Mouse (Mus musculus) CH12.LX (cell line): Measurements from ENCODE around the gene Zmat5. TPM values are rescaled to one million over a fixed set of nuclear protein-coding genes. Genes with fewer than 3 reads are reported as not detected.

ENCODE experiments used
- DNase-seq: peaks from one replicate; pipeline ENCODE4 v3.0.0-alpha.2; 2013; ENCODE audit errors: extremely low read depth
- H3K27ac ChIP-seq: 2 replicates; pipeline ENCODE4 v1.5.1; 2012; ENCODE audit warnings: low read depth, mild to moderate bottlenecking, control low read depth, moderate library complexity; ENCODE audit not compliant: insufficient read depth
- H3K27me3 ChIP-seq: replicated peaks from 2 replicates; pipeline ENCODE3; 2012; ENCODE audit warnings: inconsistent platforms
- H3K36me3 ChIP-seq, 2 experiments: replicated peaks in 1 of 2; 2 replicates each; pipeline versions ENCODE3 to v1.6.1; 2012; ENCODE audit warnings: inconsistent platforms in 1 of 2, low read length in 1 of 2, mild to moderate bottlenecking in 1 of 2, mixed read lengths in 1 of 2, moderate library complexity in 1 of 2; ENCODE audit not compliant: control insufficient read depth in 1 of 2, insufficient read depth in 1 of 2
- H3K4me1 ChIP-seq, 2 experiments: 2 replicates each; pipeline ENCODE4 v1.6.1; 2012; ENCODE audit warnings: inconsistent platforms in 1 of 2, moderate library complexity in 1 of 2; ENCODE audit not compliant: insufficient read depth in 2 of 2, control insufficient read depth in 1 of 2
- H3K4me2 ChIP-seq: 2 replicates; pipeline ENCODE4 v1.6.1; 2012; ENCODE audit warnings: low read depth, mild to moderate bottlenecking, control low read depth; ENCODE audit not compliant: poor library complexity, insufficient read depth, severe bottlenecking
- H3K4me3 ChIP-seq, 3 experiments: fragments of 150-350 bp in 1 of 3; sonication (generic) in 1 of 3; replicated peaks in 1 of 3; 2 replicates each; pipeline versions ENCODE3 to v1.5.1; 2011 to 2012; ENCODE audit warnings: low read depth in 2 of 3, low read length in 2 of 3, mild to moderate bottlenecking in 2 of 3, moderate library complexity in 2 of 3, control low read depth in 1 of 3, improper control_type of control experiment in 1 of 3, inconsistent platforms in 1 of 3, mixed read lengths in 1 of 3; ENCODE audit not compliant: poor library complexity in 1 of 3
- H3K79me2 ChIP-seq: replicated peaks from 2 replicates; pipeline ENCODE4 v1.6.1; 2012; ENCODE audit warnings: mild to moderate bottlenecking, moderate library complexity; ENCODE audit not compliant: control insufficient read depth, poor library complexity, insufficient read depth, severe bottlenecking; ENCODE audit errors: extremely low read depth
- H3K9ac ChIP-seq: 2 replicates; pipeline ENCODE4 v1.6.1; 2012; ENCODE audit warnings: low read depth, mild to moderate bottlenecking, control low read depth, moderate library complexity; ENCODE audit not compliant: insufficient read depth
- H3K9me3 ChIP-seq: replicated peaks from 2 replicates; pipeline ENCODE3; 2012; ENCODE audit warnings: low read length, inconsistent platforms, mixed read lengths
- ETS1 ChIP-seq: conservative IDR thresholded peaks from 2 replicates; pipeline ENCODE4 v1.6.1; 2012; ENCODE audit warnings: low read depth, mild to moderate bottlenecking, inconsistent platforms, low read length, improper control_type of control experiment, moderate library complexity
- IRF4 ChIP-seq: IDR thresholded peaks from 2 replicates; pipeline ENCODE4 v1.6.1; 2014; ENCODE audit warnings: low read depth, mild to moderate bottlenecking, inconsistent platforms, low read length, improper control_type of control experiment
- JUN ChIP-seq: IDR thresholded peaks from 2 replicates; pipeline ENCODE4 v1.6.1; 2011; ENCODE audit warnings: low read depth, mild to moderate bottlenecking, low read length, improper control_type of control experiment, moderate library complexity; ENCODE audit not compliant: insufficient read depth
- MAFK ChIP-seq: IDR thresholded peaks from 2 replicates; pipeline ENCODE4 v1.6.1; 2011; ENCODE audit warnings: low read length, improper control_type of control experiment; ENCODE audit not compliant: insufficient replicate concordance
- MAX ChIP-seq: IDR thresholded peaks from 2 replicates; pipeline ENCODE4 v1.6.1; 2011; ENCODE audit warnings: low read length, improper control_type of control experiment
- MAZ ChIP-seq: IDR thresholded peaks from 2 replicates; pipeline ENCODE4 v1.6.1; 2012; ENCODE audit warnings: low read depth, mild to moderate bottlenecking, inconsistent platforms, low read length, improper control_type of control experiment, moderate library complexity
- MXI1 ChIP-seq: IDR thresholded peaks from 2 replicates; pipeline ENCODE4 v1.6.1; 2011; ENCODE audit warnings: mild to moderate bottlenecking, low read depth, low read length, improper control_type of control experiment
- NELFE ChIP-seq: IDR thresholded peaks from 2 replicates; pipeline ENCODE4 v1.6.1; 2011; ENCODE audit warnings: low read depth, low read length, improper control_type of control experiment
- POLR2AphosphoS2 ChIP-seq: IDR thresholded peaks from 2 replicates; pipeline ENCODE4 v1.6.1; 2011; ENCODE audit warnings: low read depth, low read length, improper control_type of control experiment
- RAD21 ChIP-seq: IDR thresholded peaks from 2 replicates; pipeline ENCODE4 v1.6.1; 2011; ENCODE audit warnings: low read depth, mild to moderate bottlenecking, low read length, improper control_type of control experiment, moderate library complexity
- SIN3A ChIP-seq: IDR thresholded peaks from 2 replicates; pipeline ENCODE4 v1.6.1; 2012; ENCODE audit warnings: low read length, improper control_type of control experiment, inconsistent platforms
- TBP ChIP-seq: conservative IDR thresholded peaks from 2 replicates; pipeline ENCODE4 v1.6.1; 2011; ENCODE audit warnings: low read depth, low read length, improper control_type of control experiment
- TCF12 ChIP-seq: IDR thresholded peaks from 2 replicates; pipeline ENCODE4 v1.6.1; 2014; ENCODE audit warnings: low read depth, mild to moderate bottlenecking, inconsistent platforms, low read length, improper control_type of control experiment
- UBTF ChIP-seq: IDR thresholded peaks from 2 replicates; pipeline ENCODE4 v1.6.1; 2012; ENCODE audit warnings: low read depth, mild to moderate bottlenecking, inconsistent platforms, low read length, improper control_type of control experiment, moderate library complexity
- USF2 ChIP-seq: conservative IDR thresholded peaks from 2 replicates; pipeline ENCODE4 v1.6.1; 2011; ENCODE audit warnings: low read depth, low read length, improper control_type of control experiment
- ZC3H11A ChIP-seq: IDR thresholded peaks from 2 replicates; pipeline ENCODE4 v1.6.1; 2012; ENCODE audit warnings: low read depth, mild to moderate bottlenecking, inconsistent platforms, low read length, improper control_type of control experiment
- ZMIZ1 ChIP-seq: IDR thresholded peaks from 2 replicates; pipeline ENCODE4 v1.6.1; 2012; ENCODE audit warnings: low read depth, mild to moderate bottlenecking, inconsistent platforms, low read length, improper control_type of control experiment
- ZNF384 ChIP-seq: IDR thresholded peaks from 2 replicates; pipeline ENCODE4 v1.6.1; 2012; ENCODE audit warnings: low read depth, low read length, improper control_type of control experiment, inconsistent platforms
- dilution Hi-C: fragments of 300-500 bp; cut with MboI; formaldehyde crosslinking; loops from 2 replicates; pipeline ENCODE4 v1.14.3; 2020; ENCODE audit warnings: low sequenced_read_pairs; ENCODE audit not compliant: extremely low pct_unique_long_range_greater_than_20kb, extremely low pct_ligation_motif_present
- in situ Hi-C: fragments of 300-500 bp; cut with MboI; formaldehyde crosslinking; loops from 3 replicates; pipeline ENCODE4 v1.14.3; 2019; ENCODE audit warnings: low sequenced_read_pairs, low pct_ligation_motif_present, low pct_unique_long_range_greater_than_20kb, mixed read lengths
- polyA plus RNA-seq: library from polyadenylated mRNA; unstranded; fragments of >175 nt; gene quantifications from 2 replicates; pipeline ENCODE4 v1.2.1, GENCODE M21; 2012; ENCODE audit warnings: low read depth; ENCODE audit not compliant: insufficient read length
- total RNA-seq, 2 experiments: library from RNA; depleted of rRNA; stranded (reverse); fragments of 300-350 nt in 1 of 2; fragments of >200 nt in 1 of 2; gene quantifications; 2 replicates each; pipeline ENCODE4 v1.2.3; 2012 to 2014

Zmat5 gene
- total and polyA plus RNA-seq, 3 experiments: 35.9 to 75.2 (median 51.4) TPM

DNA sequence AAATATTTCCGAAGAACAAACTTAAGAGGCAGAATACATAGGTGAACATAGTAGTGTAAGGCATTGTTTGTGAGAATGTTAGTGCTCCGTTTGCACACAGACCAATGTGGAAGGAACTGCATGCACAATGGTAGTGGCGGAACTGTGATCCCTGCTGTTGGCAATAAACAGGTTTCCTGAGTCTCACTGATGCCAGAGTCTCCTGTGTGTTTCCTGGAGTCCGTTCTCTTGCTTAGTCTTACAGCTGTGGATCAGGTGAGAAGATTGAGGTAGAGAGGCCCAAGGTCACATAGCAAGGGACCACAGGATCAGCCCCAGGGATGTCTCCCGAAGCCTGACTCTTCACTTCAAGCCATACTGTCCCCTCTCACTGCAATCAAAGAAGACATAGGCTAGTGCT lies 19.0 kb upstream of the Zmat5 start:
- in situ Hi-C loops: no loop called here
- no peaks in the 10 kb centered on the region for H3K9me3 ChIP-seq
- no peak for DNase-seq
- no peak overlapping the region for H3K4me2 ChIP-seq
- no peak overlapping the region for H3K9ac ChIP-seq
- no peaks in the 10 kb centered on the region for H3K27me3 ChIP-seq
- peaks cover 23 to 50% of the 10 kb centered on the region in 2 experiments for H3K36me3 ChIP-seq
- dilution Hi-C loops: no loop called here
- H3K79me2 ChIP-seq: no peaks in the 10 kb centered on the region
- no peak for TF ChIP-seq MXI1
- no peak for TF ChIP-seq ZMIZ1
- no peak for TF ChIP-seq NELFE
- no peak for TF ChIP-seq ZNF384
- TF ChIP-seq MAZ: no peak
- TF ChIP-seq SIN3A: no peak
- no peak for TF ChIP-seq POLR2AphosphoS2
- TF ChIP-seq ZC3H11A: no peak
- no peak for TF ChIP-seq IRF4
- no peak for TF ChIP-seq UBTF
- TF ChIP-seq ETS1: no peak
- TF ChIP-seq USF2: no peak
- TF ChIP-seq MAFK: no peak
- TF ChIP-seq JUN: no peak
- H3K27ac ChIP-seq: no peak overlapping the region
- H3K4me1 ChIP-seq: peaks cover 0 to 32% of the 10 kb centered on the region in 2 experiments; a peak in 2 of 4 replicates
- H3K4me3 ChIP-seq: no peak overlapping the region

DNA sequence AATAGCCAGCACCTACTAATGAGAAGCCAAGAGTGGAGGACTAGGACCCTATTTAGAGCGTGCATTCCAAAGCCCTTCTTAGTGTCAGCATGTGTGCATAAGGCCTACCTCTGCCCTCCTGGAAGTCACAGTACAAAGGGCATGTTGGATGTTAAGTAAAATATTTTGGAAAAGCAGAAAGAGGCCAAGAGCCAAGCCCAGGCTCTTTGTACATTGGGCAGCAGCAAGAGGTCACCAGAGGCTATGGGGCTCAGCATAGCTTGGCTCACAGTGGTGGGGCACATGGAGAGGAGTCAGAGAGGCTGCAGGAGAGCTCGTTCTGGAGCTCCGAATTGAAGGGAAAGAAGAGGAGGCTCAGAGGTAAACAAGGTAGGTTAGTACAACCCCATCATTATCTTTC lies 17.5 kb upstream of the Zmat5 start:
- in situ Hi-C loops: no loop called here
- no peaks in the 10 kb centered on the region for H3K27me3 ChIP-seq
- TF ChIP-seq TCF12: no peak
- TF ChIP-seq RAD21: no peak
- no peak for TF ChIP-seq USF2
- TF ChIP-seq MXI1: no peak
- no peak for TF ChIP-seq TBP
- TF ChIP-seq MAX: no peak
- no peak overlapping the region for H3K9ac ChIP-seq
- H3K4me2 ChIP-seq: no peak overlapping the region
- H3K4me1 ChIP-seq: peaks cover 2 to 32% of the 10 kb centered on the region in 2 experiments; a peak in 2 of 4 replicates
- H3K36me3 ChIP-seq: peaks cover 13 to 36% of the 10 kb centered on the region in 2 experiments
- no peaks in the 10 kb centered on the region for H3K9me3 ChIP-seq
- H3K4me3 ChIP-seq: no peak overlapping the region
- H3K79me2 ChIP-seq: no peaks in the 10 kb centered on the region
- DNase-seq: no peak
- no peak overlapping the region for H3K27ac ChIP-seq
- dilution Hi-C loops: no loop called here
